Mouse (Mus musculus) hindbrain, postnatal 0 days (tissue): Measurements from ENCODE around the gene Ttc16. TPM values are rescaled to one million over a fixed set of nuclear protein-coding genes. Genes with fewer than 3 reads are reported as not detected.

Experiments
- ATAC-seq: fragments of 200-750 bp; cut with Nextera tagmentation; 2 replicates; pipeline ENCODE4 v1.8.0; 2017; ENCODE audit warnings: mild to moderate bottlenecking, moderate TSS enrichment, moderate library complexity
- DNase-seq: peaks from one replicate; pipeline ENCODE4 v3.0.0-alpha.2; 2015; ENCODE audit warnings: low spot score
- H3K27ac ChIP-seq: fragments of 300-500 bp; sonication (generic); 2 replicates; pipeline ENCODE4 v1.5.1; 2014; ENCODE audit warnings: mild to moderate bottlenecking
- H3K27me3 ChIP-seq: fragments of 300-500 bp; sonication (generic); 2 replicates; pipeline ENCODE4 v1.6.1; 2014; ENCODE audit warnings: low read length, mixed read lengths; ENCODE audit not compliant: insufficient read depth
- H3K36me3 ChIP-seq: fragments of 300-500 bp; sonication (generic); 2 replicates; pipeline ENCODE4 v1.6.1; 2014; ENCODE audit warnings: low read length, mixed read lengths; ENCODE audit not compliant: insufficient read depth
- H3K4me1 ChIP-seq: fragments of 300-500 bp; sonication (generic); 2 replicates; pipeline ENCODE4 v1.6.1; 2014; ENCODE audit warnings: antibody characterized with exemption, low read length, mixed read lengths; ENCODE audit not compliant: insufficient read depth
- H3K4me2 ChIP-seq: fragments of 300-500 bp; sonication (generic); 2 replicates; pipeline ENCODE4 v1.6.1; 2014; ENCODE audit warnings: low read depth, mild to moderate bottlenecking, low read length, moderate library complexity, mixed read lengths
- H3K4me3 ChIP-seq: fragments of 300-500 bp; sonication (generic); 2 replicates; pipeline ENCODE4 v1.5.1; 2014; ENCODE audit warnings: low read length
- H3K9ac ChIP-seq: fragments of 300-500 bp; sonication (generic); replicated peaks from 2 replicates; pipeline ENCODE4 v1.6.1; 2014; ENCODE audit warnings: mild to moderate bottlenecking, low read length, moderate library complexity, mixed read lengths
- H3K9me3 ChIP-seq: fragments of 300-500 bp; sonication (generic); 2 replicates; pipeline ENCODE4 v1.6.1; 2016; ENCODE audit warnings: low read length, mixed read lengths
- CTCF ChIP-seq: IDR thresholded peaks from 2 replicates; pipeline ENCODE4 v1.5.1; 2016; ENCODE audit warnings: antibody characterized with exemption, control low read depth, low read depth
- WGBS: fragments of 180-500 bp; shearing (Covaris S2); extraction: QIAGEN DNeasy Blood & Tissue Kit; methylation state at CpG from one replicate; pipeline ENCODE4 v1.1.7; 2014; 5-methylcytosine and 5-hydroxymethylcytosine counted together
- polyA plus RNA-seq: library from polyadenylated mRNA; unstranded; fragments of >200 nt; fragmentation: Nextera tagmentation; extraction: Ambion mirVana; gene quantifications from 2 replicates; pipeline ENCODE4 v1.2.1, GENCODE M21; 2015
- total RNA-seq: library from RNA; depleted of rRNA; stranded (reverse); fragments of >200 nt; gene quantifications from 2 replicates; pipeline ENCODE4 v1.2.3, GENCODE M21; 2014

Ttc16 gene
- total and polyA plus RNA-seq, 2 experiments from 2014 or later = 0.58 to 0.78 TPM

- no peaks in the 10 kb centered on the region for H3K36me3 ChIP-seq
- H3K27me3 ChIP-seq = no peaks in the 10 kb centered on the region
- ATAC-seq (no peak), DNase-seq (no peak)
- peaks cover 3% of the 10 kb centered on the region; the same call in 1 of the 2 replicates for H3K4me1 ChIP-seq
- H3K4me3 ChIP-seq = no peak overlapping the region
- no peaks in the 10 kb centered on the region for H3K9me3 ChIP-seq
- H3K9ac ChIP-seq = no peak overlapping the region
- no peak overlapping the region for H3K27ac ChIP-seq
- WGBS = 74% methylated on average over 16 of the region's 16 CpGs
- no peak for TF ChIP-seq CTCF
- no peak overlapping the region for H3K4me2 ChIP-seq
These were observed 50.3 kb downstream of the Ttc16 start for GRCm38 (mm10) chr2:32724832-32725790.

GRCm38 (mm10) chr2:32724149-32724548 lies 51.3 kb downstream of the Ttc16 start:
- no peak overlapping the region for H3K4me3 ChIP-seq
- WGBS = 79% methylated on average over 4 of the region's 4 CpGs
- no peaks in the 10 kb centered on the region for H3K36me3 ChIP-seq
- H3K9me3 ChIP-seq = no peaks in the 10 kb centered on the region
- no peak for TF ChIP-seq CTCF
- no peaks in the 10 kb centered on the region for H3K27me3 ChIP-seq
- H3K9ac ChIP-seq = no peak overlapping the region
- ATAC-seq (no peak), DNase-seq (no peak)
- no peak overlapping the region for H3K27ac ChIP-seq
- H3K4me2 ChIP-seq = no peak overlapping the region
- H3K4me1 ChIP-seq = peaks cover 3% of the 10 kb centered on the region; the same call in 1 of the 2 replicates

- H3K4me2 ChIP-seq = no peak overlapping the region
- no peak for DNase-seq
- H3K4me3 ChIP-seq = no peak overlapping the region
- no peak overlapping the region for H3K27ac ChIP-seq
- H3K4me1 ChIP-seq = peaks cover 3% of the 10 kb centered on the region; the same call in 1 of the 2 replicates
- WGBS = 69% methylated on average over 3 of the region's 3 CpGs
- no peaks in the 10 kb centered on the region for H3K27me3 ChIP-seq
- no peaks in the 10 kb centered on the region for H3K9me3 ChIP-seq
- no peak overlapping the region for H3K9ac ChIP-seq
- H3K36me3 ChIP-seq = no peaks in the 10 kb centered on the region
- ATAC-seq = no peak
- TF ChIP-seq CTCF = no peak
These were observed 52.9 kb downstream of the Ttc16 start for GRCm38 (mm10) chr2:32722581-32722980.

- H3K4me2 ChIP-seq = no peak overlapping the region
These were observed 53.4 kb downstream of the Ttc16 start for GRCm38 (mm10) chr2:32722046-32722445.

GRCm38 (mm10) chr2:32720681-32721229 lies 54.7 kb downstream of the Ttc16 start, which contains the start of gene Sh2d3c:
Gene Sh2d3c, plus strand, starts transcription at chr2:32721055.
- Histone ChIP-seq H3K27me3 (no peaks in the 10 kb centered on the region), H3K36me3 (no peaks in the 10 kb centered on the region), H3K9me3 (no peaks in the 10 kb centered on the region), H3K4me2 (0 out of 2 replicates have a peak within 1 kb of the TSS, but pooled peaks have one; percentile 7), H3K9ac (no peak within 1 kb of the TSS), H3K4me3 (no peak within 1 kb of the TSS), H3K4me1 (no peaks in the 10 kb centered on the region), H3K27ac (no peak within 1 kb of the TSS)
- DNase-seq (peak; percentile 34), ATAC-seq (no peak)
- no peak for TF ChIP-seq CTCF
- 46% methylated on average over 8 of the region's 8 CpGs for WGBS

More at GRCm38 (mm10) chr2:32722046-32722445, 53.4 kb downstream of the Ttc16 start:
- Histone ChIP-seq H3K36me3 (no peaks in the 10 kb centered on the region), H3K4me3 (no peak overlapping the region), H3K27me3 (no peaks in the 10 kb centered on the region), H3K27ac (no peak overlapping the region), H3K4me1 (peaks cover 1% of the 10 kb centered on the region; the same call in 1 of the 2 replicates), H3K9me3 (no peaks in the 10 kb centered on the region), H3K9ac (no peak overlapping the region)
- TF ChIP-seq CTCF = no peak
- ATAC-seq (no peak), DNase-seq (no peak)
- 61% methylated on average over 6 of the region's 6 CpGs for WGBS

- DNase-seq (no peak), ATAC-seq (no peak)
- no peaks in the 10 kb centered on the region for H3K9me3 ChIP-seq
- H3K9ac ChIP-seq = no peak overlapping the region
- WGBS = 81% methylated on average over 3 of the region's 3 CpGs
- H3K27me3 ChIP-seq = no peaks in the 10 kb centered on the region
- no peak overlapping the region for H3K27ac ChIP-seq
- no peak overlapping the region for H3K4me3 ChIP-seq
- no peaks in the 10 kb centered on the region for H3K4me1 ChIP-seq
- no peak overlapping the region for H3K4me2 ChIP-seq
- no peak for TF ChIP-seq CTCF
- H3K36me3 ChIP-seq = no peaks in the 10 kb centered on the region
These were observed 55.4 kb downstream of the Ttc16 start for GRCm38 (mm10) chr2:32720053-32720452.
